Mouse (Mus musculus): ENCODE results near the gene Crybb1. TPM values are rescaled to one million over a fixed set of nuclear protein-coding genes. Genes with fewer than 3 reads are reported as not detected.

Crybb1 gene
- total RNA-seq, 2 experiments from 2014 or later: 16.1 to 17.5 TPM

- no peak for DNase-seq (ENCODE audit: low spot score in 2 of 2)
Observed at GRCm38 (mm10) chr5:112236631-112237030, 19.0 kb upstream of the Crybb1 start.

GRCm38 (mm10) chr5:112237439-112237838 lies 18.2 kb upstream of the Crybb1 start:
- no peak for DNase-seq (ENCODE audit: low spot score in 2 of 2)

- DNase-seq (ENCODE audit: low spot score in 2 of 2): no peak
Observed at GRCm38 (mm10) chr5:112237866-112238570, 17.6 kb upstream of the Crybb1 start.

GRCm38 (mm10) chr5:112238781-112239482 lies 16.7 kb upstream of the Crybb1 start:
- no peak for DNase-seq (ENCODE audit: low spot score in 2 of 2)

GRCm38 (mm10) chr5:112240761-112241160 lies 14.9 kb upstream of the Crybb1 start:
- peak; percentile 91 to 93 for DNase-seq (ENCODE audit: low spot score in 2 of 2)

GRCm38 (mm10) chr5:112241849-112242248 lies 13.8 kb upstream of the Crybb1 start:
- no peak for DNase-seq (ENCODE audit: low spot score in 2 of 2)

GRCm38 (mm10) chr5:112242361-112242778 lies 13.2 kb upstream of the Crybb1 start:
- no peak for DNase-seq (ENCODE audit: low spot score in 2 of 2)

GRCm38 (mm10) chr5:112243041-112243440 lies 12.6 kb upstream of the Crybb1 start:
- no peak for DNase-seq (ENCODE audit: low spot score in 2 of 2)

GRCm38 (mm10) chr5:112243539-112244274 lies 11.9 kb upstream of the Crybb1 start:
- no peak for DNase-seq (ENCODE audit: low spot score in 2 of 2)

GRCm38 (mm10) chr5:112244275-112244562 lies 11.4 kb upstream of the Crybb1 start:
- DNase-seq (ENCODE audit: low spot score in 2 of 2): no peak

GRCm38 (mm10) chr5:112244890-112245615 lies 10.6 kb upstream of the Crybb1 start:
- no peak for DNase-seq (ENCODE audit: low spot score in 2 of 2)

GRCm38 (mm10) chr5:112247399-112247798 lies 8.2 kb upstream of the Crybb1 start:
- DNase-seq (ENCODE audit: low spot score in 2 of 2): no peak

GRCm38 (mm10) chr5:112249106-112249505 lies 6.5 kb upstream of the Crybb1 start:
- DNase-seq (ENCODE audit: low spot score in 2 of 2): no peak

GRCm38 (mm10) chr5:112252400-112252799 lies 3.2 kb upstream of the Crybb1 start, which contains the start of gene Cryba4:
Gene Cryba4, minus strand, starts transcription at chr5:112252518.
- no peak for DNase-seq (ENCODE audit: low spot score in 2 of 2)

GRCm38 (mm10) chr5:112253169-112253568 lies 2.4 kb upstream of the Crybb1 start:
- DNase-seq (ENCODE audit: low spot score in 2 of 2): no peak

GRCm38 (mm10) chr5:112254282-112254806 lies 1.3 kb upstream of the Crybb1 start:
- peak; percentile 69 to 77 for DNase-seq (ENCODE audit: low spot score in 2 of 2)

GRCm38 (mm10) chr5:112256457-112256856 lies 842 bp downstream of the Crybb1 start:
- DNase-seq (ENCODE audit: low spot score in 2 of 2): no peak

GRCm38 (mm10) chr5:112257896-112258295 lies 2.3 kb downstream of the Crybb1 start:
- no peak for DNase-seq (ENCODE audit: low spot score in 2 of 2)

- DNase-seq (ENCODE audit: low spot score in 2 of 2): no peak
Observed at GRCm38 (mm10) chr5:112259862-112260650, 4.4 kb downstream of the Crybb1 start.

GRCm38 (mm10) chr5:112260818-112261217 lies 5.2 kb downstream of the Crybb1 start:
- DNase-seq (ENCODE audit: low spot score in 2 of 2): no peak

Measured in layer of hippocampus, postnatal 14 days (tissue).